In the genomic region with DNA sequence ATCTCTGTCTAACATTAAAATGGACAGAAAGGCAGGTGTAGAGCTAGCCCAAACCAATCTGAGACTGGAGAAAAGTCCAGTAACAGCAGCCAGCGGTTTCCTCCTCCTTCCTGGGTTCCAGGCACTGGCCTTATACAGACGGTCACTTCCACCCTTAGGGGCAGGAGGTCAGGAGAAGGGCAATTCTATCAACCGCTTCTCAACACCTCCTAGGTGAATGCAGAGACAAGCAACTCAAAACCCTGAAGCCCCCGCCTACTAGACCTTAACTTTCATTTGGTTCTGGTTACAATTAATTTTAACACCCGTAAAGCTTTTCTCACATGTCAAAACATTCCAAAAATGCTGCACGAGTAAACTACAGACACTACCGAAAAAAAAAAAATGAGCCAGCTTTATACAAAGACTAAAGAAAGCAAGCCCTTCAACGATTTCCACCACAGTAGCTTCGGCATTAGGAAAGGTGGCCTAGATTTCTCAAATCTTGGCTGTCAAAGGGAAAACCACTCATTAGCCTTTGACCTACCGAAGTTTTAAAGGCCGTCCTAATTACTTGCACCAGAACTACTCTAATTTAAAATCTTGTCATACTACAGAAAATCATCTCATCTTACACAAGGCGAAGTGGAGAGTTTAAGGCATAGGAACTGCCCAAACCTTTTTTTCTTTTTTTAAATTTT, we compare ENCODE assay signal across 7 mouse cellular contexts. TPM values are rescaled to one million over a fixed set of nuclear protein-coding genes. Genes with fewer than 3 reads are reported as not detected.
DNase-seq lines count a peak whose midpoint lies in the region; ATAC-seq and TF ChIP-seq lines count a peak whose summit lies in the region.

No protein-coding gene starts in this region.

- 1% methylated on average over 12 of the region's 12 CpGs for WGBS in thymus, adult 2 months
- 2% methylated on average over 12 of the region's 12 CpGs for WGBS in forebrain, embryonic 11.5 days
- WGBS in liver, embryonic 14.5 days (ENCODE audit: insufficient replicate concordance), result 2% methylated on average over 12 of the region's 12 CpGs

- no peaks in the 10 kb centered on the region for H3K27me3 ChIP-seq in thymus, adult 2 months (ENCODE audit: control insufficient read depth, insufficient read depth, low read length)
- no peaks in the 10 kb centered on the region for H3K27me3 ChIP-seq in forebrain, embryonic 11.5 days (ENCODE audit: control insufficient read depth, insufficient read depth, low read length)
- H3K27me3 ChIP-seq in liver, embryonic 14.5 days (ENCODE audit: control insufficient read depth, insufficient read depth, low read length), result no peaks in the 10 kb centered on the region

- no peak for TF ChIP-seq CTCF in thymus, adult 2 months (IDR thresholded peaks at IDR 0.05; ENCODE audit: borderline replicate concordance, control insufficient read depth, extremely low read depth, insufficient read depth, low read length, poor library complexity)
- no peak for TF ChIP-seq CTCF in liver, embryonic 14.5 days (IDR thresholded peaks at IDR 0.05; ENCODE audit: low read depth)

- no peaks in the 10 kb centered on the region for H3K36me3 ChIP-seq in thymus, adult 2 months (ENCODE audit: control insufficient read depth, insufficient read depth, low read length)
- H3K36me3 ChIP-seq in forebrain, embryonic 11.5 days (ENCODE audit: control insufficient read depth, insufficient read depth, low read length), result no peaks in the 10 kb centered on the region; the same call in 1 of the 2 replicates
- no peaks in the 10 kb centered on the region for H3K36me3 ChIP-seq in liver, embryonic 14.5 days (replicated peaks; ENCODE audit: control insufficient read depth, insufficient read depth, low read depth)

- H3K4me2 ChIP-seq in forebrain, embryonic 11.5 days (ENCODE audit: low read depth, low read length, severe bottlenecking), result peak overlapping the region; percentile 84
- peak overlapping the region; percentile 88 for H3K4me2 ChIP-seq in liver, embryonic 14.5 days (ENCODE audit: low read depth)

- H3K9me3 ChIP-seq in forebrain, embryonic 11.5 days (ENCODE audit: control insufficient read depth, low read length), result no peaks in the 10 kb centered on the region
- H3K9me3 ChIP-seq in liver, embryonic 14.5 days (ENCODE audit: control insufficient read depth, low read length), result no peaks in the 10 kb centered on the region

- no peak for TF ChIP-seq POLR2A in thymus, adult 2 months (IDR thresholded peaks at IDR 0.05; ENCODE audit: control insufficient read depth, extremely low read depth, insufficient read depth, low read length, poor library complexity)

- no peak for TF ChIP-seq EP300 in liver, embryonic 14.5 days (IDR thresholded peaks at IDR 0.05; ENCODE audit: low read depth)

- H3K9ac ChIP-seq in forebrain, embryonic 11.5 days (ENCODE audit: low read length), result peak overlapping the region; percentile 95
- H3K9ac ChIP-seq in liver, embryonic 14.5 days (replicated peaks), result peak overlapping the region; percentile 86

- H3K27ac ChIP-seq in thymus, adult 2 months (ENCODE audit: control insufficient read depth, insufficient read depth, low read length), result no peak overlapping the region
- H3K27ac ChIP-seq in forebrain, embryonic 11.5 days (ENCODE audit: low read depth, low read length), result peak overlapping the region; percentile 93
- no peak overlapping the region for H3K27ac ChIP-seq in liver, embryonic 14.5 days

- DNase-seq in thymus, adult 2 months, result no peak
- DNase-seq in thymus, adult 18-20 months, result no peak
- no peak for DNase-seq in forebrain, embryonic 11.5 days (ENCODE audit: low spot score)
- DNase-seq in liver, embryonic 14.5 days (ENCODE audit: low read depth in 3 of 3, low spot score in 3 of 3), result no peak
- DNase-seq in ovary, postnatal 14 days (ENCODE audit: low spot score), result no peak
- no peak for DNase-seq in gastrocnemius, postnatal 10 days
- no peak for DNase-seq in adrenal gland, postnatal 36 days

- peaks cover 13% of the 10 kb centered on the region for H3K4me1 ChIP-seq in thymus, adult 2 months (replicated peaks; ENCODE audit: control insufficient read depth, insufficient read depth, low read length)
- peaks cover 7% of the 10 kb centered on the region for H3K4me1 ChIP-seq in forebrain, embryonic 11.5 days (replicated peaks; ENCODE audit: control insufficient read depth, insufficient read depth, low read length)
- peaks cover 9 to 30% of the 10 kb centered on the region in 2 experiments for H3K4me1 ChIP-seq in liver, embryonic 14.5 days (replicated peaks; ENCODE audit: control insufficient read depth in 2 of 2, insufficient read depth in 2 of 2, low read length in 1 of 2)

- H3K4me3 ChIP-seq in thymus, adult 2 months (ENCODE audit: control insufficient read depth, insufficient read depth, low read length), result peak overlapping the region; percentile 83
- peak overlapping the region; percentile 82 for H3K4me3 ChIP-seq in forebrain, embryonic 11.5 days (ENCODE audit: low read depth, low read length)
- H3K4me3 ChIP-seq in liver, embryonic 14.5 days (ENCODE audit: insufficient read depth in 1 of 2, low read depth in 2 of 2, low read length in 2 of 2), result peak overlapping the region; percentile 90 to 95

- no peak for ATAC-seq in forebrain, embryonic 11.5 days (replicated peaks; ENCODE audit: low FRiP score)
- no peak for ATAC-seq in liver, embryonic 14.5 days (ENCODE audit: insufficient read depth)

RNA-seq across cellular contexts. Expression of a gene that starts 1.0 kb away (rescaled TPM):
- polyA plus RNA-seq in thymus, adult 2 months (2012; rRNA removed), result 917 and 1,025 TPM in 2 replicates
- polyA plus RNA-seq in forebrain, embryonic 11.5 days (2014; fragmentation: Nextera tagmentation; extraction: Ambion mirVana), result 147 and 156 TPM in 2 replicates
- polyA plus RNA-seq in liver, embryonic 14.5 days (2012; rRNA removed), result 19.8 and 22.9 TPM in 2 replicates
- 11.0 and 13.0 TPM in 2 replicates for polyA plus RNA-seq in liver, embryonic 14.5 days (2014; fragmentation: Nextera tagmentation; extraction: Ambion mirVana)
- total RNA-seq in gastrocnemius, postnatal 10 days (2021), result 10 to 100 TPM; 54.3 to 63.7 TPM
- total RNA-seq in adrenal gland, postnatal 36 days (2021), result 100 to 1,000 TPM; 133 to 149 TPM

RNA-seq across cellular contexts. Expression of a gene that starts 7.9 kb away (rescaled TPM):
- polyA plus RNA-seq in thymus, adult 2 months (2012; rRNA removed), result 48.3 and 52.4 TPM in 2 replicates
- polyA plus RNA-seq in forebrain, embryonic 11.5 days (2014; fragmentation: Nextera tagmentation; extraction: Ambion mirVana), result 50.2 and 50.3 TPM in 2 replicates
- 2.9 and 4.0 TPM in 2 replicates for polyA plus RNA-seq in liver, embryonic 14.5 days (2012; rRNA removed)
- polyA plus RNA-seq in liver, embryonic 14.5 days (2014; fragmentation: Nextera tagmentation; extraction: Ambion mirVana), result 8.0 and 8.1 TPM in 2 replicates
- 10 to 100 TPM; 16.5 to 17.1 TPM for total RNA-seq in gastrocnemius, postnatal 10 days (2021)
- 100 to 1,000 TPM; 185 to 193 TPM for total RNA-seq in adrenal gland, postnatal 36 days (2021)
